In the genomic region with DNA sequence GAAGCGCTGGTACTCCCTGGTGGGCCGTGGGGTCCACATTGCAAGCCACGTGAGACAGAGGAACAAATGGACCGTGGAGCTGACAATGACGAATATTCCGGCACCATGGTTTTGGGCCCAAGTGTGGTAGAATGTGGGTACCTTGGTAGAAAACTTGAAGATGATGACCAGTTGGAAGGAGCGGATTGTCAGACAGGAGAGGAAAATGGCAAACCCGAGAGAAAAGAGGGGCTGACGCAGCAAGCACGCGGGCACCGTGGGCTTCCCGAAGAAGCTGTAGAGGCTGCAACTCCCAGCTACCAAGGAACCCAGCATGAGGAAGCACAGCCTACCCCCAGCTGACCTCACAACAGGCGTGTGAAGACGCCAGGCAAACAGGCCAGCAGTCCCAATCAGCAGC, we compare ENCODE assay signal across 8 mouse cellular contexts. TPM values are rescaled to one million over a fixed set of nuclear protein-coding genes. Genes with fewer than 3 reads are reported as not detected.
A peak's percentile ranks its signal among the peaks of the same experiment; 100 is the strongest.
DNase-seq lines count a peak whose midpoint lies in the region; ATAC-seq lines count a peak whose summit lies in the region.

No protein-coding gene starts in this region.

- no peaks in the 10 kb centered on the region for H3K36me3 ChIP-seq in heart, embryonic 16.5 days (ENCODE audit: control insufficient read depth, insufficient read depth)
- peaks cover 29% of the 10 kb centered on the region for H3K36me3 ChIP-seq in embryonic facial prominence, embryonic 10.5 days (replicated peaks)
- peaks cover 2% of the 10 kb centered on the region; the same call in 1 of the 2 replicates for H3K36me3 ChIP-seq in hindbrain, embryonic 15.5 days
- peaks cover 4% of the 10 kb centered on the region for H3K36me3 ChIP-seq in midbrain, embryonic 14.5 days (ENCODE audit: control insufficient read depth, insufficient read depth, low read length)

- no peak overlapping the region; the same call in 1 of the 2 replicates for H3K9ac ChIP-seq in heart, embryonic 16.5 days (ENCODE audit: low read length)
- peak overlapping the region; percentile 88 for H3K9ac ChIP-seq in hindbrain, embryonic 15.5 days
- H3K9ac ChIP-seq in midbrain, embryonic 14.5 days (replicated peaks; ENCODE audit: low read length) = peak overlapping the region; percentile 60

- H3K27me3 ChIP-seq in heart, embryonic 16.5 days (ENCODE audit: control insufficient read depth, insufficient read depth, low read length) = 0 out of 2 replicates have a peak, but pooled peaks cover 4% of the 10 kb centered on the region
- H3K27me3 ChIP-seq in embryonic facial prominence, embryonic 10.5 days (replicated peaks; ENCODE audit: low read depth, poor library complexity, severe bottlenecking) = peaks cover 16% of the 10 kb centered on the region
- no peaks in the 10 kb centered on the region for H3K27me3 ChIP-seq in hindbrain, embryonic 15.5 days
- H3K27me3 ChIP-seq in midbrain, embryonic 14.5 days (ENCODE audit: control insufficient read depth, insufficient read depth, low read length) = no peaks in the 10 kb centered on the region

- ATAC-seq in heart, embryonic 16.5 days (replicated peaks; ENCODE audit: extremely low read depth, insufficient read depth, low FRiP score) = no peak
- ATAC-seq in hindbrain, embryonic 15.5 days (ENCODE audit: low FRiP score, low read depth) = no peak
- no peak for ATAC-seq in midbrain, embryonic 14.5 days (ENCODE audit: low FRiP score, low TSS enrichment)
- no peak for ATAC-seq in erythroid progenitor cell, adult 5-6 weeks (replicated peaks; ENCODE audit: low FRiP score, poor library complexity, severe bottlenecking)

- peak overlapping the region; percentile 99 for H3K4me2 ChIP-seq in heart, embryonic 16.5 days (ENCODE audit: low read depth, low read length)
- H3K4me2 ChIP-seq in hindbrain, embryonic 15.5 days = peak overlapping the region; percentile 99
- H3K4me2 ChIP-seq in midbrain, embryonic 14.5 days (ENCODE audit: low read length) = peak overlapping the region; percentile 96

- peak overlapping the region; percentile 78; the same call in 1 of the 2 replicates for H3K4me3 ChIP-seq in heart, embryonic 16.5 days (ENCODE audit: low read length)
- H3K4me3 ChIP-seq in embryonic facial prominence, embryonic 10.5 days = peak overlapping the region; percentile 85
- peak overlapping the region; percentile 84 for H3K4me3 ChIP-seq in hindbrain, embryonic 15.5 days
- peak overlapping the region; percentile 60 for H3K4me3 ChIP-seq in midbrain, embryonic 14.5 days (replicated peaks; ENCODE audit: low read depth, low read length)

- H3K9me3 ChIP-seq in heart, embryonic 16.5 days (replicated peaks; ENCODE audit: control insufficient read depth, low read length) = no peaks in the 10 kb centered on the region
- no peaks in the 10 kb centered on the region for H3K9me3 ChIP-seq in embryonic facial prominence, embryonic 10.5 days
- no peaks in the 10 kb centered on the region for H3K9me3 ChIP-seq in hindbrain, embryonic 15.5 days
- no peaks in the 10 kb centered on the region for H3K9me3 ChIP-seq in midbrain, embryonic 14.5 days (ENCODE audit: control insufficient read depth, low read length)

- WGBS in heart, embryonic 16.5 days = 54% methylated on average over 15 of the region's 15 CpGs
- WGBS in embryonic facial prominence, embryonic 10.5 days = 67% methylated on average over 15 of the region's 15 CpGs
- 63% methylated on average over 15 of the region's 15 CpGs for WGBS in hindbrain, embryonic 15.5 days
- WGBS in midbrain, embryonic 14.5 days = 66% methylated on average over 15 of the region's 15 CpGs

- H3K27ac ChIP-seq in heart, embryonic 16.5 days (ENCODE audit: low read length) = no peak overlapping the region; the same call in 1 of the 2 replicates
- H3K27ac ChIP-seq in embryonic facial prominence, embryonic 10.5 days (replicated peaks) = no peak overlapping the region
- H3K27ac ChIP-seq in hindbrain, embryonic 15.5 days (replicated peaks) = peak overlapping the region; percentile 70; the same call in 1 of the 2 replicates
- no peak overlapping the region for H3K27ac ChIP-seq in midbrain, embryonic 14.5 days (replicated peaks; ENCODE audit: low read depth, low read length)

- no peak for DNase-seq in heart, adult 18-20 months
- no peak for DNase-seq in embryonic facial prominence, embryonic 10.5 days (ENCODE audit: low spot score)
- no peak for DNase-seq in midbrain, embryonic 14.5 days
- DNase-seq in T-cell, adult 2 months (ENCODE audit: low spot score) = no peak
- no peak for DNase-seq in embryo, embryonic 11 days

- peaks cover 27% of the 10 kb centered on the region for H3K4me1 ChIP-seq in heart, embryonic 16.5 days (ENCODE audit: control insufficient read depth, insufficient read depth, low read length)
- H3K4me1 ChIP-seq in embryonic facial prominence, embryonic 10.5 days = peaks cover 65% of the 10 kb centered on the region
- peaks cover 56% of the 10 kb centered on the region for H3K4me1 ChIP-seq in hindbrain, embryonic 15.5 days (replicated peaks)
- H3K4me1 ChIP-seq in midbrain, embryonic 14.5 days (ENCODE audit: control insufficient read depth, insufficient read depth, low read length) = peaks cover 29% of the 10 kb centered on the region

RNA-seq across cellular contexts. Expression of a gene that starts 1.0 kb away (rescaled TPM):
- 13.5 and 14.5 TPM in 2 replicates for polyA plus RNA-seq in heart, embryonic 16.5 days (2015; fragmentation: Nextera tagmentation; extraction: Ambion mirVana)
- 1 to 10 TPM; 3.4 to 3.6 TPM for total RNA-seq in heart, adult 18-20 months (2021)
- 25.0 and 26.4 TPM in 2 replicates for polyA plus RNA-seq in embryonic facial prominence, embryonic 10.5 days (2016; fragmentation: Nextera tagmentation; extraction: Ambion mirVana)
- 18.3 and 18.5 TPM in 2 replicates for polyA plus RNA-seq in hindbrain, embryonic 15.5 days (2015; fragmentation: Nextera tagmentation; extraction: Ambion mirVana)
- polyA plus RNA-seq in midbrain, embryonic 14.5 days (2014; fragmentation: Nextera tagmentation; extraction: Ambion mirVana) = 19.7 and 21.8 TPM in 2 replicates
- total RNA-seq in erythroid progenitor cell, adult 5-6 weeks (2015; ENCODE audit: low replicate concordance) = 5.4 TPM in 1 of 2 replicates, not detected in the other
- 2.7 and 4.2 TPM in 2 replicates for total RNA-seq in erythroid progenitor cell, adult 5-6 weeks (2017; ENCODE audit: low replicate concordance)

RNA-seq across cellular contexts. Expression of a gene that starts 9.9 kb away (rescaled TPM):
- polyA plus RNA-seq in heart, embryonic 16.5 days (2015; fragmentation: Nextera tagmentation; extraction: Ambion mirVana) = 0.29 and 0.39 TPM in 2 replicates
- under 1 TPM; 0.10 to 0.13 TPM for total RNA-seq in heart, adult 18-20 months (2021)
- 0.50 and 0.68 TPM in 2 replicates for polyA plus RNA-seq in embryonic facial prominence, embryonic 10.5 days (2016; fragmentation: Nextera tagmentation; extraction: Ambion mirVana)
- 1.6 and 1.8 TPM in 2 replicates for polyA plus RNA-seq in hindbrain, embryonic 15.5 days (2015; fragmentation: Nextera tagmentation; extraction: Ambion mirVana)
- polyA plus RNA-seq in midbrain, embryonic 14.5 days (2014; fragmentation: Nextera tagmentation; extraction: Ambion mirVana) = 1.2 and 1.3 TPM in 2 replicates
- not detected in 2 replicates for total RNA-seq in erythroid progenitor cell, adult 5-6 weeks (2015; ENCODE audit: low replicate concordance)
- total RNA-seq in erythroid progenitor cell, adult 5-6 weeks (2017; ENCODE audit: low replicate concordance) = not detected in 2 replicates

RNA-seq across cellular contexts. Expression of a gene that starts 10.7 kb away (rescaled TPM):
- polyA plus RNA-seq in heart, embryonic 16.5 days (2015; fragmentation: Nextera tagmentation; extraction: Ambion mirVana) = 17.1 and 17.8 TPM in 2 replicates
- total RNA-seq in heart, adult 18-20 months (2021) = 10 to 100 TPM; 10.2 to 11.9 TPM
- polyA plus RNA-seq in embryonic facial prominence, embryonic 10.5 days (2016; fragmentation: Nextera tagmentation; extraction: Ambion mirVana) = 43.7 and 44.2 TPM in 2 replicates
- polyA plus RNA-seq in hindbrain, embryonic 15.5 days (2015; fragmentation: Nextera tagmentation; extraction: Ambion mirVana) = 24.7 and 27.1 TPM in 2 replicates
- polyA plus RNA-seq in midbrain, embryonic 14.5 days (2014; fragmentation: Nextera tagmentation; extraction: Ambion mirVana) = 21.1 and 25.8 TPM in 2 replicates
- total RNA-seq in erythroid progenitor cell, adult 5-6 weeks (2015; ENCODE audit: low replicate concordance) = 7.1 and 10.1 TPM in 2 replicates
- total RNA-seq in erythroid progenitor cell, adult 5-6 weeks (2017; ENCODE audit: low replicate concordance) = 4.9 and 5.0 TPM in 2 replicates

RNA-seq across cellular contexts. Expression of a gene that starts 19.9 kb away (rescaled TPM):
- polyA plus RNA-seq in heart, embryonic 16.5 days (2015; fragmentation: Nextera tagmentation; extraction: Ambion mirVana) = 27.2 and 33.1 TPM in 2 replicates
- 10 to 100 TPM; 82.1 to 83.9 TPM for total RNA-seq in heart, adult 18-20 months (2021)
- 9.7 and 10.6 TPM in 2 replicates for polyA plus RNA-seq in embryonic facial prominence, embryonic 10.5 days (2016; fragmentation: Nextera tagmentation; extraction: Ambion mirVana)
- polyA plus RNA-seq in hindbrain, embryonic 15.5 days (2015; fragmentation: Nextera tagmentation; extraction: Ambion mirVana) = 4.7 and 5.4 TPM in 2 replicates
- 1.5 and 1.6 TPM in 2 replicates for polyA plus RNA-seq in midbrain, embryonic 14.5 days (2014; fragmentation: Nextera tagmentation; extraction: Ambion mirVana)
- 1.3 and 2.9 TPM in 2 replicates for total RNA-seq in erythroid progenitor cell, adult 5-6 weeks (2015; ENCODE audit: low replicate concordance)
- 0.91 and 1.0 TPM in 2 replicates for total RNA-seq in erythroid progenitor cell, adult 5-6 weeks (2017; ENCODE audit: low replicate concordance)

RNA-seq across cellular contexts. Expression of a gene that starts 32.4 kb away (rescaled TPM):
- polyA plus RNA-seq in heart, embryonic 16.5 days (2015; fragmentation: Nextera tagmentation; extraction: Ambion mirVana) = 15.4 and 17.1 TPM in 2 replicates
- total RNA-seq in heart, adult 18-20 months (2021) = 1 to 10 TPM; 5.4 to 5.9 TPM
- polyA plus RNA-seq in embryonic facial prominence, embryonic 10.5 days (2016; fragmentation: Nextera tagmentation; extraction: Ambion mirVana) = 29.0 and 32.1 TPM in 2 replicates
- polyA plus RNA-seq in hindbrain, embryonic 15.5 days (2015; fragmentation: Nextera tagmentation; extraction: Ambion mirVana) = 23.1 and 25.5 TPM in 2 replicates
- polyA plus RNA-seq in midbrain, embryonic 14.5 days (2014; fragmentation: Nextera tagmentation; extraction: Ambion mirVana) = 16.9 and 19.0 TPM in 2 replicates
- total RNA-seq in erythroid progenitor cell, adult 5-6 weeks (2015; ENCODE audit: low replicate concordance) = 2.5 and 2.9 TPM in 2 replicates
- total RNA-seq in erythroid progenitor cell, adult 5-6 weeks (2017; ENCODE audit: low replicate concordance) = 0.83 and 4.6 TPM in 2 replicates
